Mouse (Mus musculus): ENCODE measurements around the gene Ush1g.

DNA sequence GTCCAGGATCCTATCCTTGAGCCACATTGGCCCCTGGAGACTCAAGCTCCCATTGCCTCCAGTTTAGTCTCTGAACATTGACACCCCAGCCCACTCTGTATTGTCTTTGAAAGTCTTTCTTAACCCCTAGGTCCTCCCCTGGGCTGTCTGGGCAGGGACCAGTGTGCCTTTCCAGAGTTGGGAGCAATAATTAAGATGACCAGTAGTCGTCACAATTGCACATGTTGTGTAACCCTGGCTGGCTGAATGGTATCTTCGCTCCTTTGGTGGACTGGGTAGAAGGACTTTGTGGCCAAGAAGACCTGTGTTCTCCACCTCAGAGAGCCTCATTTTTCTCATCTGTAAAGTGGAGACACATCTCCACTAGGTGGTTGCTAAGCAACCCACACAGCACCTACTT lies 7.6 kb downstream of the Ush1g start:
- no peak for TF ChIP-seq CTCF (IDR thresholded peaks at IDR 0.05; ENCODE audit: control insufficient read depth, insufficient read depth, insufficient read length)
- no peak for TF ChIP-seq USF1 (IDR thresholded peaks at IDR 0.05; ENCODE audit: low read depth)
- no peak for TF ChIP-seq MYOD1 (IDR thresholded peaks at IDR 0.05; ENCODE audit: control insufficient read depth, insufficient read length, low read depth)
